Mouse (Mus musculus) testis, adult 2 months (tissue): ENCODE measurements around the gene Epb41l2.

ENCODE experiments used
- CTCF ChIP-seq: fragments of 200-500 bp; IDR thresholded peaks from 2 replicates; pipeline ENCODE4 v1.5.1; 2012; ENCODE audit warnings: low read depth, mild to moderate bottlenecking, inconsistent platforms, low read length, moderate library complexity; ENCODE audit not compliant: control insufficient read depth, insufficient read depth, insufficient replicate concordance
- POLR2A ChIP-seq: fragments of 200-500 bp; IDR thresholded peaks from 2 replicates; pipeline ENCODE4 v1.6.1; 2012; ENCODE audit warnings: low read depth, mild to moderate bottlenecking, inconsistent platforms, low read length, moderate library complexity; ENCODE audit not compliant: control insufficient read depth

DNA sequence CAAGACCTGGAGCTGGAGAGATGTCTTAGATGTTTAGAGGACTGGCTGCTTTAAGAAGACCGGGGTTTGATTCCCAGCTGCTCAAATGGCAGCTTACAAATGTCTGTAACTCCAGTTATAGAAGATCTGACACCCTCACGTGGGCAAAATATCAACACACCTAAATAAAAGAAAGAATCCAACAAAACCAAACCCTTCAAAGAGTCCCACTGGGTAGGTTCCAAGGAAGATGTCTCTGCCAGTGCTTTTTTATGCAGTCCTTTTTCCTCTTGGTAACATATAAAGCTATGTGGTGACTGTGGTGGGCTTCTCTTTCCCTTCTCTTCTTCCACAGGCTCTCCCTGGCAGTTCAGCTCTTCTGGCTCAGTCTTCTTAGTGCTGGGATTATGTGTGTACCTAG is 11.7 kb downstream of the Epb41l2 start:
- TF ChIP-seq POLR2A (no peak), CTCF (no peak)
